Mouse (Mus musculus) liver, embryonic 13.5 days (tissue): ENCODE measurements around the gene Tmeff1. TPM values are rescaled to one million over a fixed set of nuclear protein-coding genes. Genes with fewer than 3 reads are reported as not detected.

Experiments used
- ATAC-seq: fragments of 200-750 bp; cut with Nextera tagmentation; 2 replicates; pipeline ENCODE4 v1.8.0; 2017; ENCODE audit warnings: low read depth, mild to moderate bottlenecking, moderate number of reproducible peaks, moderate library complexity
- DNase-seq: peaks from one replicate; pipeline ENCODE4 v3.0.0; 2022
- H3K27ac ChIP-seq: fragments of 300-500 bp; sonication (generic); 2 replicates; pipeline ENCODE4 v1.5.1; 2015; ENCODE audit warnings: moderate library complexity, mild to moderate bottlenecking, inconsistent platforms
- H3K27me3 ChIP-seq: fragments of 300-500 bp; sonication (generic); 2 replicates; pipeline ENCODE4 v1.6.1; 2015; ENCODE audit warnings: mild to moderate bottlenecking, inconsistent platforms
- H3K36me3 ChIP-seq: fragments of 300-500 bp; sonication (generic); 2 replicates; pipeline ENCODE4 v1.6.1; 2015; ENCODE audit warnings: mild to moderate bottlenecking, inconsistent platforms
- H3K4me1 ChIP-seq: fragments of 300-500 bp; sonication (generic); replicated peaks from 2 replicates; pipeline ENCODE4 v1.6.1; 2015; ENCODE audit warnings: inconsistent platforms
- H3K4me2 ChIP-seq: fragments of 300-500 bp; sonication (generic); 2 replicates; pipeline ENCODE4 v1.6.1; 2015; ENCODE audit warnings: inconsistent platforms, mild to moderate bottlenecking, moderate library complexity
- H3K4me3 ChIP-seq: fragments of 300-500 bp; sonication (generic); replicated peaks from 2 replicates; pipeline ENCODE4 v1.5.1; 2015; ENCODE audit warnings: mild to moderate bottlenecking, inconsistent platforms
- H3K9ac ChIP-seq: fragments of 300-500 bp; sonication (generic); 2 replicates; pipeline ENCODE4 v1.6.1; 2015; ENCODE audit warnings: mild to moderate bottlenecking, inconsistent platforms
- H3K9me3 ChIP-seq: fragments of 300-500 bp; sonication (generic); replicated peaks from 2 replicates; pipeline ENCODE4 v1.6.1; 2016; ENCODE audit warnings: inconsistent platforms
- WGBS: fragments of 180-500 bp; shearing (Covaris S2); methylation state at CpG from one replicate; pipeline ENCODE4 v1.1.7; 2015; ENCODE audit not compliant: insufficient replicate concordance; 5-methylcytosine and 5-hydroxymethylcytosine counted together
- polyA plus RNA-seq: library from polyadenylated mRNA; unstranded; fragments of >200 nt; fragmentation: Nextera tagmentation; extraction: Ambion mirVana; gene quantifications from 2 replicates; pipeline ENCODE4 v1.2.1, GENCODE M21; 2015

Gene Tmeff1
- polyA plus RNA-seq, 1 experiment from 2014 or later, result 2.6 TPM

- no peaks in the 10 kb centered on the region for H3K36me3 ChIP-seq
- H3K4me3 ChIP-seq, result no peak overlapping the region
- 67% methylated on average over 11 of the region's 11 CpGs for WGBS
- H3K27ac ChIP-seq, result no peak overlapping the region
- no peak overlapping the region for H3K4me2 ChIP-seq
- H3K9ac ChIP-seq, result no peak overlapping the region
- H3K27me3 ChIP-seq, result no peaks in the 10 kb centered on the region
- ATAC-seq, result no peak
- no peaks in the 10 kb centered on the region for H3K4me1 ChIP-seq
- no peaks in the 10 kb centered on the region for H3K9me3 ChIP-seq
- no peak for DNase-seq
Observed at GRCm38 (mm10) chr4:48697302-48697701, 112.3 kb downstream of the Tmeff1 start.

Other genes with a start within 250 kb of the Tmeff1 start
- 20.3 and 28.7 TPM in 2 replicates for gene Tex10, start 111.7 kb upstream of the Tmeff1 start, polyA plus RNA-seq
- 3.3 and 3.4 TPM in 2 replicates for gene Msantd3, start 45.2 kb upstream of the Tmeff1 start, polyA plus RNA-seq
- 0.08 and 0.12 TPM in 2 replicates for gene Cavin4, start 78.3 kb downstream of the Tmeff1 start, polyA plus RNA-seq